Mouse (Mus musculus): ENCODE measurements at regions not wholly inside any gene's neighbourhood (a gene's known extent, or its start where the extent isn't known, plus 50 kb on each side); places are given as distances from the start of the nearest gene placed in this dataset.
"Not testable (repeated sequence)": the region's sequence is repeated elsewhere in the genome, so short reads cannot be mapped to it uniquely, and the experiment has no call there.

GRCm38 (mm10) chr8:60728339-60728738 is 95.7 kb downstream of the Mfap3l start:
- ATAC-seq (replicated peaks in 1 of 2; ENCODE audit: insufficient read depth in 1 of 2, low FRiP score in 2 of 2, low TSS enrichment in 1 of 2, low read depth in 1 of 2, poor library complexity in 2 of 2, severe bottlenecking in 2 of 2): no peak

- no peak for ATAC-seq (replicated peaks in 1 of 2; ENCODE audit: insufficient read depth in 1 of 2, low FRiP score in 2 of 2, low TSS enrichment in 1 of 2, low read depth in 1 of 2, poor library complexity in 2 of 2, severe bottlenecking in 2 of 2)
Observed at GRCm38 (mm10) chr8:60732545-60732944, 99.9 kb downstream of the Mfap3l start.

GRCm38 (mm10) chr8:60735961-60736360 is 103.3 kb downstream of the Mfap3l start:
- no peak for ATAC-seq (replicated peaks in 1 of 2; ENCODE audit: insufficient read depth in 1 of 2, low FRiP score in 2 of 2, low TSS enrichment in 1 of 2, low read depth in 1 of 2, poor library complexity in 2 of 2, severe bottlenecking in 2 of 2)

GRCm38 (mm10) chr8:60736401-60736800 is 103.8 kb downstream of the Mfap3l start:
- ATAC-seq (replicated peaks in 1 of 2; ENCODE audit: insufficient read depth in 1 of 2, low FRiP score in 2 of 2, low TSS enrichment in 1 of 2, low read depth in 1 of 2, poor library complexity in 2 of 2, severe bottlenecking in 2 of 2): no peak

GRCm38 (mm10) chr8:60736913-60737312 is 104.3 kb downstream of the Mfap3l start:
- ATAC-seq (replicated peaks in 1 of 2; ENCODE audit: insufficient read depth in 1 of 2, low FRiP score in 2 of 2, low TSS enrichment in 1 of 2, low read depth in 1 of 2, poor library complexity in 2 of 2, severe bottlenecking in 2 of 2): no peak

DNA sequence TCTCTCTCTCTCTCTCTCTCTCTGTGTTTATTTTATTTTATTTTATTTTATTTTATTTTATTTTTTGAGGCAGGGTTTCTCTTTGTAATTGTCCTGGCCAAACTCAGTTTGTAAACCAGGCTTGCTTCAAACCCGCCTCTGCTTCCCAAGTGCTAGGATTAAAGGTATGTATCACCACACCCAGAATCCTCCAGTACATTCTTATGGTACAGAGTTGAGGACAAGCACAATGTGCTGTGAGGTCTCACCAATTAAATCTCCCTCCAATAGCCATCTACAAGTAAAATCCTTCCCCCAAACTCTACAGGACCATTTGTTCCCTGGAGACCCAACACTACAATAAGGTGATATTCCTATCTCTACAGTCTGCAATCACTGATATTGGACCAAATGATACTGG is 105.0 kb downstream of the Mfap3l start:
- no peak for ATAC-seq (replicated peaks in 1 of 2; ENCODE audit: insufficient read depth in 1 of 2, low FRiP score in 2 of 2, low TSS enrichment in 1 of 2, low read depth in 1 of 2, poor library complexity in 2 of 2, severe bottlenecking in 2 of 2)

DNA sequence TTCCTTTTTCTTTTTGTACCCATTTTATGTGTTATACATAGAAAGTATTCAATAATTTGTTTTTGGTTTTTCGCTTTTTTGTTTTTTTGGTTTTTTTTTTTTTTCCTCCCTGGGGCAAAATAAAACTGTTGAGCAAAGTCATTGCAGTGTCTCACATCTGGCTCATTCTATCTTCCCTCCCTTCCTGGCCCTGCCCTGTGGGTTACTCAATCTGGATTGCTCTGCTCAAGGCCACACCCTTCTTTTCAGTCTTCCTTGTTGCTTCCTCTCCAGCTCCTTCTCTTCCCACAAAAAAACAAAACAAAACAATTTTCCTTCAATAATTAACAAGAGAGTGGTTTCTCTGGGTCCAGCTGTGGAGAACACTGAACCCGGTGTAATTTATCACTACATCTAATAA is 113.2 kb downstream of the Mfap3l start:
- ATAC-seq (replicated peaks in 1 of 2; ENCODE audit: insufficient read depth in 1 of 2, low FRiP score in 2 of 2, low TSS enrichment in 1 of 2, low read depth in 1 of 2, poor library complexity in 2 of 2, severe bottlenecking in 2 of 2): no peak

DNA sequence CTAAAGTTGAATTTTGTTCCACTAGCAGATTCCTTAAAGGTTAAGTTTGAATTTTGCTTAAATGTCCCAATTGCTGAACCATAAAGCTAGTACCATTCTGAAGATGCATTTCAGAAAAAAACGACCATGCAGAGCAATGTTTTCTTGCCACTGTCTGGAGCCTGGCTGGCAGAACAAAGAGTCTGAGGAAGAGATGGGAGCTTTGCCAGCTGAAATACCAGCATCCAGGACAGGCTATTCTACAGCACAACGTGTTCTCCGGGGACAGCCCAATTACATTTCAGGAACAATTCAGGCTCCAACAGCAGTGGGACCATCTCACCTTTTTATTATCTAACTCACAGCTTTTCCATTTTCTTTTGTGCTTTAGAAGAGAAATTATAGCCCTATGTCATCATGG is 113.9 kb downstream of the Mfap3l start:
- ATAC-seq (replicated peaks in 1 of 2; ENCODE audit: insufficient read depth in 1 of 2, low FRiP score in 2 of 2, low TSS enrichment in 1 of 2, low read depth in 1 of 2, poor library complexity in 2 of 2, severe bottlenecking in 2 of 2): no peak

DNA sequence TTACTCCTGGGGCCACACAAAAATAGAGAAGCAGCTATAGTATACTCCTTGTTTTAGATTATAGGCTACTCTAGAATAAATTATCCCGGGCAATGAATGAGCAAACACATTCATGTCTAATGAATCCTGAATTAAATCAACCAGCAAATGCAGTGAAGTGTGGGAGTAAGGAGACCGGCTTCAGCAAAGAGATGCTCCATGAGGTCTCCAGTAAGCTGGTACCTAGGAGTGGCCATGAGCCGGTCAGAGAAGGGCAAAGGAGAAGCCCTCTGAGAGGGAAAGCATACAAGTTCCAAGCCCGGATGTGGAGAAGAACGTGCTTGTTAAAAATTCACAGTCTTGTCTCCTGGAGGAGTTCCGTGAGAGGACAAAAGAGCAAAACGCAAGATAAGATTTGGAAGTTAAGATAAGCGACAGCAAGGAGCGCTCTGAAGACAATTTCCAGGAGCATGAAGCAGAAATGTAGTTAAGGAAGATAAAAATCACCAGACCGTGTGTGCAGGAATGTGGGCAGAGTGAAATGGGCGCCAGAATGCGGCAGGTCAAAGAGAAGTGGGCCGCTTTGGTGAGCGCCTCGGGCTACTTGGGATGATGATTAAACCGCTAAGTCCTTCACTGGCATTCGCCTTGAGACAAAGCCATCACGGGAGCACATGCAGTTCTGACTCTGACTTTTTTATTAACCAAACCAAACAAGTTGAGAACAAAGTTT is 123.2 kb downstream of the Mfap3l start:
- ATAC-seq (replicated peaks in 1 of 2; ENCODE audit: insufficient read depth in 1 of 2, low FRiP score in 2 of 2, low TSS enrichment in 1 of 2, low read depth in 1 of 2, poor library complexity in 2 of 2, severe bottlenecking in 2 of 2): no peak

GRCm38 (mm10) chr8:60763959-60764358 is 126.3 kb upstream of the Hpf1 start:
- no peak for ATAC-seq (replicated peaks in 1 of 2; ENCODE audit: insufficient read depth in 1 of 2, low FRiP score in 2 of 2, low TSS enrichment in 1 of 2, low read depth in 1 of 2, poor library complexity in 2 of 2, severe bottlenecking in 2 of 2)

- ATAC-seq (replicated peaks in 1 of 2; ENCODE audit: insufficient read depth in 1 of 2, low FRiP score in 2 of 2, low TSS enrichment in 1 of 2, low read depth in 1 of 2, poor library complexity in 2 of 2, severe bottlenecking in 2 of 2): no peak
Observed at GRCm38 (mm10) chr8:60773350-60773749, 116.9 kb upstream of the Hpf1 start.

DNA sequence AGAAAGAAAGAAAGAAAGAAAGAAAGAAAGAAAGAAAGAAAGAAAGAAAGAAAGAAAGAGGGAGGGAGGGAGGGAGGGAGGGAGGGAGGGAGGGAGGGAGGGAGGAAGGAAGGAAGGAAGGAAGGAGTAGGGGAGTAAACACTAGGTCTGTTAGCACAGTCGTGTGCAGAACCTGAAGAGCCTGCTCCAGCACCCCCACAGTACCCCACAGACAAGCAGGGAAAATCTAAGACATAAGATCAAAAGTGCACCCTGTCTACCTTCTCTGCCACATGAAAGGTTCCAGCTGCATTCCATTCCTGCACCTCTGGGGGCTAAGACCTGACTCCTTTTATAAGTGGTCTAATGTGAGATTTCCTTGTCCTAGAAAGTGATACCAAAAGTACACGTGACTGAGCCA is 114.0 kb upstream of the Hpf1 start:
- ATAC-seq (replicated peaks in 1 of 2; ENCODE audit: insufficient read depth in 1 of 2, low FRiP score in 2 of 2, low TSS enrichment in 1 of 2, low read depth in 1 of 2, poor library complexity in 2 of 2, severe bottlenecking in 2 of 2): not testable (repeated sequence)

- ATAC-seq (replicated peaks in 1 of 2; ENCODE audit: insufficient read depth in 1 of 2, low FRiP score in 2 of 2, low TSS enrichment in 1 of 2, low read depth in 1 of 2, poor library complexity in 2 of 2, severe bottlenecking in 2 of 2): no peak
Observed at GRCm38 (mm10) chr8:60785049-60785448, 105.2 kb upstream of the Hpf1 start.

DNA sequence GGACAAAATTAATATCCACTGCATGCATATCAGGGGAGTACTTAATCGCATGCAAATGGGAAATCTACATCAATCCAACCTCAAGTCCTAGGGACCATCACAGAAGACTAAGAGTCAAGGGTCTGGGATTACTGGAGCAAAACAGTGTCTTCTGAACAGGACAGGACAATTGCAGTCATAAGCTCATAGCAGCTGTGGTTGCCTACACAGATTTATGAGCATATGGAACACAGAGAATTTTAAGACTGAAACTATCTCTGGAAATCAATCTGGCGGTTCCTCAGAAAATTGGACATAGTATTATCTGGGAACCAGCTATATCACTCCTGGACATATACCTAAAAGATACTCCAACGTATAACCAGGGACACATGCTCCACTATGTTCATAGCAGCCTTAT is 99.8 kb upstream of the Hpf1 start:
- no peak for ATAC-seq (replicated peaks in 1 of 2; ENCODE audit: insufficient read depth in 1 of 2, low FRiP score in 2 of 2, low TSS enrichment in 1 of 2, low read depth in 1 of 2, poor library complexity in 2 of 2, severe bottlenecking in 2 of 2)

GRCm38 (mm10) chr8:60792518-60792917 is 97.7 kb upstream of the Hpf1 start:
- peak; percentile 27 to 36; a peak in 2 of 4 replicates for ATAC-seq (replicated peaks in 1 of 2; ENCODE audit: insufficient read depth in 1 of 2, low FRiP score in 2 of 2, low TSS enrichment in 1 of 2, low read depth in 1 of 2, poor library complexity in 2 of 2, severe bottlenecking in 2 of 2)

- peak; percentile 98 to 99 for ATAC-seq (replicated peaks in 1 of 2; ENCODE audit: insufficient read depth in 1 of 2, low FRiP score in 2 of 2, low TSS enrichment in 1 of 2, low read depth in 1 of 2, poor library complexity in 2 of 2, severe bottlenecking in 2 of 2)
Observed at GRCm38 (mm10) chr8:60804787-60805186, 85.4 kb upstream of the Hpf1 start.

DNA sequence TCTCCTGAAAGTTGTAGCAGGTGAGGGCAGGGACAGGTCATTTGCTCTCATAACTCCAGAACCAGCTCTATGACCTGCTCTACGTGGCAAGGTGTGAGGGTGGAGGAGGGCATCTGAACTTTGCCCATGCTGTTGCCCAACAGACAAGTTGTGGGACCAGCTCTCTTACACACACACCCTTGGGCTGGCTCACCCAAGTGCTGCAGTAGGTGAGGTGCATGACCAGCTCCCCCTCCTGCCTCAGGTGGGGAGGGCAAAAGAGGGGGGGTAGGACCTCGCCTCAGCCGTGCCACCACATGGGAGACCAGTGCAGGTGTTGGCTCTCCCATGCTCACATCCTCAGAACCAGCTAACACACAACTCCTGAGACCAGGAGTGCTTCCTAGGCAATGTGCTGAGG is 83.4 kb upstream of the Hpf1 start:
- ATAC-seq (replicated peaks in 1 of 2; ENCODE audit: insufficient read depth in 1 of 2, low FRiP score in 2 of 2, low TSS enrichment in 1 of 2, low read depth in 1 of 2, poor library complexity in 2 of 2, severe bottlenecking in 2 of 2): no peak

DNA sequence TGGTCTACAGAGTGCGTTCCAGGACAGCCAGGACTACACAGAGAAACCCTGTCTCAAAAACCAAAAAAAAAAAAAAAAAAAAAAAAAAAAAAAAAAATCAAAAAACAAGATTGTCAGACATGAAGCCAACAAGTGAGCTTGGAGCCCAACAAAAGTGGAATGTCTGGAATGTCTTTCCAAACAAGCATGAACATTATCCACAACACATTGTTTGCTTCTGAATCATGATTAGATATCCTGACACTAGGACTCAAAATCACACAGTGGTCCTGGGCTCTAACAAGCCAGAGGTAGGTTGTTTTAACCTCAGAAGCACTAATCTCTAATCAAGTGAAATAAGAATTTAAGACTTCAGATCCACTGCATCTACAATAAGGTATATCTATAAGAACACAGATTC is 80.4 kb upstream of the Hpf1 start:
- no peak for ATAC-seq (replicated peaks in 1 of 2; ENCODE audit: insufficient read depth in 1 of 2, low FRiP score in 2 of 2, low TSS enrichment in 1 of 2, low read depth in 1 of 2, poor library complexity in 2 of 2, severe bottlenecking in 2 of 2)

DNA sequence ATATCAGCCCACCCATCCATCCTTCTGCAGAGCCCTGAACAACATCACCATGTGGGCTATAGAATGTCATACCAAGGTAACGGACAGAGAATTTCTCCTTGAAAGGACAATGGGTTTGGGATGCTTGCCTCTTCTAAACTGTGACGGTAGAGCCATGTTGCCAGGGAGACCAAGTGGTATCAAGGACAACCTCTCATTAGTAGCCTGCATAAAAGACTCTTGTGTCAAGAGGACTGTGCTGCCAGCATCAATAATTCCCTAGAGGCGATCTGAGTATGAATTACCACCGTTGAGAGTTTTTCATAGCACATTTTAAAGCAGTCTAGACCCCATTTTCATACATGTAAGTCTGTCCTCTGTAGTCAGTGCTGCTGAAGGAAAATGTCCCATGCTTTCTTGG is 79.3 kb upstream of the Hpf1 start:
- ATAC-seq (replicated peaks in 1 of 2; ENCODE audit: insufficient read depth in 1 of 2, low FRiP score in 2 of 2, low TSS enrichment in 1 of 2, low read depth in 1 of 2, poor library complexity in 2 of 2, severe bottlenecking in 2 of 2): no peak
